17 mouse cellular contexts compared by ENCODE assay signal in the genomic region with DNA sequence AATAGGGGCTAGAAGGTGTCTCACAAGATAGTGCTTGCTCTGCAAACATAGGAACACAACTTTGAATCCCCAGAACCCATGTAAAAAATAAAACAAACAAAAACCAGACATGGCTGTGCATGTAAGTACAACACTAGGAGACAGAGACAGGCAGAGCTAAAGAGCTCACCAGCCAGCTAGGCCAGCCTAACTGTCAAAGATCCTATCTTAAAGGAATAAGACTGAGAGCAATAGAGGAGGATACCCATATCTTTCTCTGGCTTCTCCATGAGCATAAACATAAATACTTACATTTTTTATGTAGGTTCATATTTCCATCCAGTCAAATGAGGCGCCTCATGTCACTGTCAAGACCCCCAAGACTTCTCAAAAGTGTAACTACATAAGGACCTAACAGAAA. TPM values are rescaled to one million over a fixed set of nuclear protein-coding genes. Genes with fewer than 3 reads are reported as not detected.
DNase-seq lines count a peak whose midpoint lies in the region; ATAC-seq lines count a peak whose summit lies in the region.
"Had no signal": no experiment of that assay in that cellular context is flagged by ENCODE, and none has a peak within 500 bp of the region (broad histone marks: within the 10 kb centered on the region; RNA-seq: fewer than 3 reads in every experiment).

No protein-coding gene starts in this region.

- H3K4me3 ChIP-seq in liver, embryonic 11.5 days (ENCODE audit: low read depth, low read length) = no peak overlapping the region
- no peak overlapping the region for H3K4me3 ChIP-seq in liver, embryonic 15.5 days (replicated peaks)
- no peak overlapping the region for H3K4me3 ChIP-seq in hindbrain, embryonic 14.5 days (replicated peaks; ENCODE audit: low read length)
- H3K4me3 ChIP-seq: embryonic facial prominence, embryonic 10.5 days; forebrain, embryonic 15.5 days; heart, embryonic 12.5 days had no signal

- H3K9ac ChIP-seq in liver, embryonic 11.5 days (ENCODE audit: low read depth, low read length) = no peak overlapping the region
- no peak overlapping the region for H3K9ac ChIP-seq in liver, embryonic 15.5 days
- H3K9ac ChIP-seq in hindbrain, embryonic 14.5 days = no peak overlapping the region
- H3K9ac ChIP-seq: forebrain, embryonic 15.5 days; heart, embryonic 12.5 days had no signal

- peaks cover 40% of the 10 kb centered on the region for H3K4me1 ChIP-seq in liver, embryonic 11.5 days (replicated peaks; ENCODE audit: control insufficient read depth, insufficient read depth, low read length)
- peaks cover 76% of the 10 kb centered on the region for H3K4me1 ChIP-seq in liver, embryonic 15.5 days (replicated peaks)
- H3K4me1 ChIP-seq in hindbrain, embryonic 14.5 days (replicated peaks; ENCODE audit: control insufficient read depth, insufficient read depth, low read length) = no peaks in the 10 kb centered on the region
- H3K4me1 ChIP-seq: forebrain, embryonic 15.5 days had no signal

- no peaks in the 10 kb centered on the region for H3K27me3 ChIP-seq in liver, embryonic 11.5 days (replicated peaks; ENCODE audit: control insufficient read depth, insufficient read depth, low read length)
- H3K27me3 ChIP-seq in liver, embryonic 15.5 days = no peaks in the 10 kb centered on the region
- no peaks in the 10 kb centered on the region for H3K27me3 ChIP-seq in hindbrain, embryonic 14.5 days (ENCODE audit: control insufficient read depth, insufficient read depth, low read length)
- H3K27me3 ChIP-seq: forebrain, embryonic 15.5 days; heart, embryonic 12.5 days had no signal

- no peaks in the 10 kb centered on the region for H3K9me3 ChIP-seq in liver, embryonic 11.5 days (ENCODE audit: control insufficient read depth, low read length)
- no peaks in the 10 kb centered on the region for H3K9me3 ChIP-seq in liver, embryonic 15.5 days (replicated peaks)
- H3K9me3 ChIP-seq in hindbrain, embryonic 14.5 days (ENCODE audit: control insufficient read depth, low read length) = no peaks in the 10 kb centered on the region
- H3K9me3 ChIP-seq: embryonic facial prominence, embryonic 10.5 days; forebrain, embryonic 15.5 days; heart, embryonic 12.5 days had no signal

- H3K27ac ChIP-seq in liver, embryonic 11.5 days (ENCODE audit: low read depth, low read length) = peak overlapping the region; percentile 26
- peak overlapping the region; percentile 77 for H3K27ac ChIP-seq in liver, embryonic 15.5 days (replicated peaks)
- no peak overlapping the region for H3K27ac ChIP-seq in hindbrain, embryonic 14.5 days
- H3K27ac ChIP-seq: embryonic facial prominence, embryonic 10.5 days; forebrain, embryonic 15.5 days had no signal

- H3K4me2 ChIP-seq in liver, embryonic 11.5 days = no peak overlapping the region
- H3K4me2 ChIP-seq in liver, embryonic 15.5 days = no peak overlapping the region
- H3K4me2 ChIP-seq in hindbrain, embryonic 14.5 days (replicated peaks) = no peak overlapping the region
- H3K4me2 ChIP-seq: forebrain, embryonic 15.5 days; heart, embryonic 12.5 days had no signal

- H3K36me3 ChIP-seq in liver, embryonic 11.5 days (ENCODE audit: control insufficient read depth, insufficient read depth, low read length) = no peaks in the 10 kb centered on the region
- H3K36me3 ChIP-seq in liver, embryonic 15.5 days (replicated peaks) = no peaks in the 10 kb centered on the region
- H3K36me3 ChIP-seq in hindbrain, embryonic 14.5 days (replicated peaks; ENCODE audit: control insufficient read depth, insufficient read depth) = no peaks in the 10 kb centered on the region
- H3K36me3 ChIP-seq: embryonic facial prominence, embryonic 10.5 days; forebrain, embryonic 15.5 days; heart, embryonic 12.5 days had no signal

- DNase-seq in thymus, postnatal 4 days = peak; percentile 2
- DNase-seq in thymus, postnatal 36 days = no peak
- DNase-seq in liver, embryonic 11.5 days (ENCODE audit: low spot score) = no peak
- DNase-seq in urinary bladder, postnatal 4 days (ENCODE audit: low spot score in 2 of 2) = no peak
- DNase-seq in urinary bladder, postnatal 14 days (ENCODE audit: low spot score) = no peak
- no peak for DNase-seq in hindbrain, embryonic 14.5 days (ENCODE audit: low spot score)
- DNase-seq: adrenal gland, postnatal 14 days; cerebellum, adult 11-12 months; cerebellum, adult 9-10 months; cerebellum, postnatal 25 days; gastrocnemius, postnatal 14 days had no signal

- 89% methylated on average over 1 of the region's 1 CpGs for WGBS in liver, embryonic 11.5 days
- WGBS in liver, embryonic 15.5 days (ENCODE audit: insufficient replicate concordance) = 59% methylated on average over 1 of the region's 1 CpGs
- 90% methylated on average over 1 of the region's 1 CpGs for WGBS in hindbrain, embryonic 14.5 days

- peak; percentile 58; the same call in 1 of the 2 replicates for ATAC-seq in liver, embryonic 11.5 days (replicated peaks; ENCODE audit: low FRiP score)
- ATAC-seq in liver, embryonic 15.5 days (ENCODE audit: insufficient read depth) = no peak
- peak; percentile 72 for ATAC-seq in megakaryocyte-erythroid progenitor cell, adult 5-6 weeks (replicated peaks; ENCODE audit: low FRiP score, low TSS enrichment, poor library complexity, severe bottlenecking)
- ATAC-seq in hindbrain, embryonic 14.5 days (ENCODE audit: low FRiP score) = no peak
- ATAC-seq: forebrain, embryonic 15.5 days; hindbrain, embryonic 16.5 days had no signal

RNA-seq across cellular contexts. Expression of gene Jak1, which starts 29.1 kb away (rescaled TPM):
- polyA plus RNA-seq in liver, embryonic 11.5 days (2014; fragmentation: Nextera tagmentation; extraction: Ambion mirVana) = 80.0 and 83.0 TPM in 2 replicates
- polyA plus RNA-seq in liver, embryonic 15.5 days (2015; fragmentation: Nextera tagmentation; extraction: Ambion mirVana) = 42.4 and 44.7 TPM in 2 replicates
- 82.6 and 108 TPM in 2 replicates for total RNA-seq in megakaryocyte-erythroid progenitor cell, adult 5-6 weeks (2014; fragmentation: Nextera tagmentation)
- 84.7 and 85.5 TPM in 2 replicates for total RNA-seq in megakaryocyte-erythroid progenitor cell, adult 5-6 weeks (2017)
- polyA plus RNA-seq in hindbrain, embryonic 14.5 days (2014; fragmentation: Nextera tagmentation; extraction: Ambion mirVana) = 100 and 112 TPM in 2 replicates

Comparison
In these comparisons a context has a peak if more than half of its experiments do, and no peak if none do; other contexts are left out.
1. ATAC-seq: peak in liver, embryonic 11.5 days (single experiment) and megakaryocyte-erythroid progenitor cell, adult 5-6 weeks (single experiment); none in liver, embryonic 15.5 days (single experiment) and hindbrain, embryonic 14.5 days (single experiment).